Mouse (Mus musculus) ES-Bruce4 (cell line): ENCODE measurements at regions not wholly inside any gene's neighbourhood (a gene's known extent, or its start where the extent isn't known, plus 50 kb on each side); places are given as distances from the start of the nearest gene placed in this dataset.

ENCODE experiments used
- CTCF ChIP-seq: IDR thresholded peaks from one replicate; pipeline ENCODE4 v1.8.1; 2011; ENCODE audit warnings: low read depth, low read length
- POLR2A ChIP-seq: IDR thresholded peaks from one replicate; pipeline ENCODE4 v1.8.1; 2011; ENCODE audit warnings: low read length; ENCODE audit not compliant: insufficient read depth

- TF ChIP-seq CTCF: no peak
- no peak for TF ChIP-seq POLR2A
Measured at GRCm38 (mm10) chr1:105148048-105148447, 208.5 kb downstream of the Rnf152 start.
